Mouse (Mus musculus): ENCODE data around the gene Ildr1. TPM values are rescaled to one million over a fixed set of nuclear protein-coding genes. Genes with fewer than 3 reads are reported as not detected.

Gene Ildr1
- total RNA-seq, 1 experiment: 12.8 TPM

DNA sequence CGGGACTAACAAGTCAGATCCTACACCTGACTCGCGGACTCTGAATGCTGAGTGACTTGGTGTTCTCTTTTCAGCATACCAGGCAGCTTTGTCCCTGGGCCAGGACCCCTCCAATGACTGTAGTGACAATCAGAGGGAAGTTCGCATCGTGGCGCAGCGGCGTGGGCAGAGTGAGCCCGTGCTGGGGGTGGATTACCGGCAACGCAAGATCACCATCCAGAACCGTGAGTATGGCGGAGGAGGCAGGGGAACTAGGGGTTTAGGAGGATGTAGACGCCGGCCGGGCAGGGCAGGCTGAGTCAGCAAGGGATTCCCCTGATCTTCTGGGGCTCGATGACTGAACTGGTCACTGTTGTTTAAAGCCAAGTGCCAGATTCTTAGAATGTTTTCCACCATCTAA, 15.6 kb downstream of the Ildr1 start:
- Histone ChIP-seq H3K4me1 (ENCODE audit: control insufficient read depth in 2 of 2, insufficient read depth in 2 of 2, low read length in 2 of 2, poor library complexity in 1 of 2) (peaks cover 7 to 19% of the 10 kb centered on the region in 2 experiments; a peak in 3 of 4 replicates), H3K36me3 (ENCODE audit: control insufficient read depth, insufficient read depth, low read length, poor library complexity, severe bottlenecking) (peaks cover 12% of the 10 kb centered on the region), H3K27ac (ENCODE audit: insufficient read depth, low read depth, low read length, poor library complexity, severe bottlenecking) (peak overlapping the region; percentile 50; the same call in 1 of the 2 replicates), H3K9ac (ENCODE audit: insufficient read depth, low read depth, low read length, poor library complexity, severe bottlenecking) (peak overlapping the region; percentile 74), H3K4me3 (ENCODE audit: insufficient read depth in 1 of 2, low read depth in 1 of 2, low read length in 2 of 2, poor library complexity in 1 of 2, severe bottlenecking in 1 of 2) (peak overlapping the region; percentile 63 to 72), H3K9me3 (ENCODE audit: control insufficient read depth, insufficient read depth, low read depth, low read length) (no peaks in the 10 kb centered on the region)
- TF ChIP-seq HCFC1 (IDR thresholded peaks at IDR 0.05; ENCODE audit: borderline replicate concordance, insufficient read depth, low read length) (no peak), CHD2 (IDR thresholded peaks at IDR 0.05; ENCODE audit: low read depth, low read length) (no peak), ZC3H11A (IDR thresholded peaks at IDR 0.05; ENCODE audit: borderline replicate concordance, low read depth, low read length) (no peak), MAFK (IDR thresholded peaks at IDR 0.05; ENCODE audit: insufficient read depth, low read depth, low read length) (no peak), ZNF384 (IDR thresholded peaks at IDR 0.05; ENCODE audit: low read depth, low read length) (no peak)
- in situ Hi-C loops (cut with MboI; ENCODE audit: low sequenced_read_pairs in 2 of 2, unreplicated experiment in 2 of 2): no loop called here
- no peak for DNase-seq (ENCODE audit: low read depth, low spot score)

DNA sequence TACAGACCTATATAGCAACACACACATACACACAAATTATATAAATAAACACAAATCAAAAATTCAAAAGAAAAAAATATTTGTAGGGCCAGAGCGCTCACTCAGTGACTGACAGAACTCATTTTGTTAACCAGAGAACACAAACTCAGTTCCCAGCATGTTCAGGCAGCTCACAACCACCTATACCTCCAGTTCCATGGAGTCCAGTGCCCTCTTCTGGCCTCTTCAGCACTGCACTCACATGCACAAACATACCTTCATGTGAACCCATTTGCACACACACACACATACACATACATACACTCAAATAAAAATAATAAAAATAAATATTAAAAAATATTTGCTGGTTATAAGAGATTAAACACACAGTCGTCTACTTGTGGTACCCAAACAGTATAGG, 17.0 kb downstream of the Ildr1 start:
- TF ChIP-seq ZC3H11A (IDR thresholded peaks at IDR 0.05; ENCODE audit: borderline replicate concordance, low read depth, low read length) (peak; percentile 66; the same call in 1 of the 2 replicates), MAFK (IDR thresholded peaks at IDR 0.05; ENCODE audit: insufficient read depth, low read depth, low read length) (no peak)
- no peaks in the 10 kb centered on the region for H3K9me3 ChIP-seq (ENCODE audit: control insufficient read depth, insufficient read depth, low read depth, low read length)
- in situ Hi-C loops (cut with MboI; ENCODE audit: low sequenced_read_pairs in 2 of 2, unreplicated experiment in 2 of 2): loop anchor here in 1 of 2 experiments (10.0 kb wide), 1 partner anchor 236 kb away; no protein-coding TSS in a partner anchor
- no peak overlapping the region for H3K27ac ChIP-seq (ENCODE audit: insufficient read depth, low read depth, low read length, poor library complexity, severe bottlenecking)
- DNase-seq (ENCODE audit: low read depth, low spot score): no peak
- H3K4me1 ChIP-seq (ENCODE audit: control insufficient read depth in 2 of 2, insufficient read depth in 2 of 2, low read length in 2 of 2, poor library complexity in 1 of 2): peaks cover 7 to 10% of the 10 kb centered on the region in 2 experiments; a peak in 3 of 4 replicates
- H3K9ac ChIP-seq (ENCODE audit: insufficient read depth, low read depth, low read length, poor library complexity, severe bottlenecking): no peak overlapping the region
- H3K36me3 ChIP-seq (ENCODE audit: control insufficient read depth, insufficient read depth, low read length, poor library complexity, severe bottlenecking): peaks cover 16% of the 10 kb centered on the region
- no peak overlapping the region for H3K4me3 ChIP-seq (ENCODE audit: insufficient read depth in 1 of 2, low read depth in 1 of 2, low read length in 2 of 2, poor library complexity in 1 of 2, severe bottlenecking in 1 of 2)

DNA sequence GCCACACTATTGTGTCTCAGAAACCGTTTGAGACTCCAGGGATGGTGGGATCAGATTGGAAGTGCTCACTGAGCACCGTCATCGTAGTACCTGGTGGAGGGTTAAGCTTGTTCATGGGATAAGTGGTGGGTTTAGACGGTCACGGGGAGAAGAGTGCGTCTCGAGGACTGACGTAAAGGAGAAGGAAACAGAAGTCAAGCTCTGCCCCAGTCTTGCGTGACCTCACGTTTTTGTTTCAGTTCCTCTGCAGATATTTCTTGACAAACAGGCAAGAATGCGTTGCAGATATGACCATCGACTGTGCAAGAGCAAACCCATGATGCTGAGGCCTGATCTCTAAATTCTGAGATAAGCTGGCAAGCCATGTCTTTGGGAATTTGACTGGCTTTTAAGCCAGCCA, 18.0 kb downstream of the Ildr1 start:
- Histone ChIP-seq H3K4me1 (ENCODE audit: control insufficient read depth in 2 of 2, insufficient read depth in 2 of 2, low read length in 2 of 2, poor library complexity in 1 of 2) (peaks cover 6 to 7% of the 10 kb centered on the region in 2 experiments; a peak in 3 of 4 replicates), H3K9me3 (ENCODE audit: control insufficient read depth, insufficient read depth, low read depth, low read length) (no peaks in the 10 kb centered on the region), H3K4me3 (ENCODE audit: insufficient read depth in 1 of 2, low read depth in 1 of 2, low read length in 2 of 2, poor library complexity in 1 of 2, severe bottlenecking in 1 of 2) (no peak overlapping the region), H3K27ac (ENCODE audit: insufficient read depth, low read depth, low read length, poor library complexity, severe bottlenecking) (no peak overlapping the region), H3K9ac (ENCODE audit: insufficient read depth, low read depth, low read length, poor library complexity, severe bottlenecking) (no peak overlapping the region), H3K36me3 (ENCODE audit: control insufficient read depth, insufficient read depth, low read length, poor library complexity, severe bottlenecking) (peaks cover 21% of the 10 kb centered on the region)
- in situ Hi-C loops (cut with MboI; ENCODE audit: low sequenced_read_pairs in 2 of 2, unreplicated experiment in 2 of 2): loop anchor here in 1 of 2 experiments (10.0 kb wide), 1 partner anchor 237 kb away; no protein-coding TSS in a partner anchor
- no peak for DNase-seq (ENCODE audit: low read depth, low spot score)
- no peak for TF ChIP-seq HCFC1 (IDR thresholded peaks at IDR 0.05; ENCODE audit: borderline replicate concordance, insufficient read depth, low read length)

DNA sequence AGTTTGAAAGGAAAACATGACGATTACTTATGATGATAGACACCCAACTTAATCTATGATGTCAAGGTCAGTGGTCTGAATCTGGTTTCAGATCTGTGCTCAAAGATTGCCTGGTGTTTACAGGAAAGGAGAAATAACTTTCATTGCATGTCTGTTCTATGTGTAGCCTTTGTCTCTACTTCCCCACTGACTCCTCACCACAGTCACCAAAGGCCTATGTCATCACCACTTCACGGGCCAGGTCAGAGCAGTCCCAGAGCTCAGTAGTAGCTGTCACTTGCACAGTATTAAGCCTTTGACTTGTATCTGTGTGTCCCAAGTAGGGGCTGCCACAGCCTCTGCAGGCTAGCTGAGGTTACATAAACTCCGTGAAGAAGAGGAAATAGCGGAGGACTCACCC, 23.7 kb downstream of the Ildr1 start:
- Histone ChIP-seq H3K9me3 (ENCODE audit: control insufficient read depth, insufficient read depth, low read depth, low read length) (no peaks in the 10 kb centered on the region), H3K4me3 (ENCODE audit: insufficient read depth in 1 of 2, low read depth in 1 of 2, low read length in 2 of 2, poor library complexity in 1 of 2, severe bottlenecking in 1 of 2) (no peak overlapping the region), H3K4me1 (ENCODE audit: control insufficient read depth in 2 of 2, insufficient read depth in 2 of 2, low read length in 2 of 2, poor library complexity in 1 of 2) (peaks cover 0 to 5% of the 10 kb centered on the region in 2 experiments; a peak in 1 of 4 replicates), H3K36me3 (ENCODE audit: control insufficient read depth, insufficient read depth, low read length, poor library complexity, severe bottlenecking) (peaks cover 16% of the 10 kb centered on the region), H3K27ac (ENCODE audit: insufficient read depth, low read depth, low read length, poor library complexity, severe bottlenecking) (no peak overlapping the region), H3K9ac (ENCODE audit: insufficient read depth, low read depth, low read length, poor library complexity, severe bottlenecking) (no peak overlapping the region)
- no peak for DNase-seq (ENCODE audit: low read depth, low spot score)
- TF ChIP-seq MAFK (IDR thresholded peaks at IDR 0.05; ENCODE audit: insufficient read depth, low read depth, low read length): no peak
- no peak for TF ChIP-seq ZC3H11A (IDR thresholded peaks at IDR 0.05; ENCODE audit: borderline replicate concordance, low read depth, low read length)
- TF ChIP-seq CHD2 (IDR thresholded peaks at IDR 0.05; ENCODE audit: low read depth, low read length): no peak
- no peak for TF ChIP-seq ZNF384 (IDR thresholded peaks at IDR 0.05; ENCODE audit: low read depth, low read length)
- no peak for TF ChIP-seq HCFC1 (IDR thresholded peaks at IDR 0.05; ENCODE audit: borderline replicate concordance, insufficient read depth, low read length)
- in situ Hi-C loops (cut with MboI; ENCODE audit: low sequenced_read_pairs in 2 of 2, unreplicated experiment in 2 of 2): loop anchor here (5.0 to 10.0 kb wide), 2 partner anchors 243 to 245 kb away; no protein-coding TSS in a partner anchor

DNA sequence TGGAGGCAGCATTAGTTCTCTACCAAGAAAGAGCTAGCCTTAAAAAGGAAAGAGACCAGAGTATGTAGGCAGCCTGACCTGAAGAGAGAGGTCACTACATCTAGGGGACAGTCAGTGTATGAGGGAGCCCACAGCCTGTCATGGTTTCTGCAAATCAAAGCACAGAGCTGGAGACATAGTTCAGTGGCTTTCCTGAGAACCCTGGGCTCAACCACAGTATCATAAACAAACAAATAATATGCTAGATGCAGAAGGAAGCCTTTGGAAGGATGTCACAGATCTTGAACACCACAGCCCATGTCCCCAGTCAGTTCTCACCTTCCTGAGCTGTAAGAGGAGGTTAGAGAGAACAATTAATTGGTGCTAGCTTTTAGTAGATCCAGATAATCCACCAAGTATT, 24.9 kb downstream of the Ildr1 start:
- TF ChIP-seq ZC3H11A (IDR thresholded peaks at IDR 0.05; ENCODE audit: borderline replicate concordance, low read depth, low read length): no peak
- no peak for TF ChIP-seq MAFK (IDR thresholded peaks at IDR 0.05; ENCODE audit: insufficient read depth, low read depth, low read length)
- TF ChIP-seq HCFC1 (IDR thresholded peaks at IDR 0.05; ENCODE audit: borderline replicate concordance, insufficient read depth, low read length): no peak
- no peak for TF ChIP-seq ZNF384 (IDR thresholded peaks at IDR 0.05; ENCODE audit: low read depth, low read length)
- TF ChIP-seq CHD2 (IDR thresholded peaks at IDR 0.05; ENCODE audit: low read depth, low read length): no peak
- H3K9me3 ChIP-seq (ENCODE audit: control insufficient read depth, insufficient read depth, low read depth, low read length): no peaks in the 10 kb centered on the region
- in situ Hi-C loops (cut with MboI; ENCODE audit: low sequenced_read_pairs in 2 of 2, unreplicated experiment in 2 of 2): loop anchor here (5.0 to 10.0 kb wide), 2 partner anchors 244 to 246 kb away; no protein-coding TSS in a partner anchor
- no peak for DNase-seq (ENCODE audit: low read depth, low spot score)
- H3K4me3 ChIP-seq (ENCODE audit: insufficient read depth in 1 of 2, low read depth in 1 of 2, low read length in 2 of 2, poor library complexity in 1 of 2, severe bottlenecking in 1 of 2): no peak overlapping the region
- no peak overlapping the region for H3K27ac ChIP-seq (ENCODE audit: insufficient read depth, low read depth, low read length, poor library complexity, severe bottlenecking)
- peaks cover 1 to 8% of the 10 kb centered on the region in 2 experiments; a peak in 2 of 4 replicates for H3K4me1 ChIP-seq (ENCODE audit: control insufficient read depth in 2 of 2, insufficient read depth in 2 of 2, low read length in 2 of 2, poor library complexity in 1 of 2)
- peaks cover 16% of the 10 kb centered on the region for H3K36me3 ChIP-seq (ENCODE audit: control insufficient read depth, insufficient read depth, low read length, poor library complexity, severe bottlenecking)
- H3K9ac ChIP-seq (ENCODE audit: insufficient read depth, low read depth, low read length, poor library complexity, severe bottlenecking): no peak overlapping the region

All from ES-E14 (cell line).